Mouse (Mus musculus) C2C12 (cell line): Measurements from ENCODE around the gene Hist1h3a. TPM values are rescaled to one million over a fixed set of nuclear protein-coding genes. Genes with fewer than 3 reads are reported as not detected.

Source experiments
- H3K27me3 ChIP-seq: one replicate; pipeline ENCODE4 v1.6.1; 2011; ENCODE audit not compliant: control insufficient read depth, insufficient read depth, insufficient read length
- H3K36me3 ChIP-seq: one replicate; pipeline ENCODE4 v1.6.1; 2011; ENCODE audit not compliant: control insufficient read depth, insufficient read depth
- H3K4me3 ChIP-seq: one replicate; pipeline ENCODE4 v1.5.1; 2011; ENCODE audit warnings: mild to moderate bottlenecking, control low read depth; ENCODE audit not compliant: poor library complexity, insufficient read depth, severe bottlenecking
- H3K79me2 ChIP-seq: one replicate; pipeline ENCODE4 v1.6.1; 2011; ENCODE audit not compliant: control insufficient read depth, insufficient read depth
- H3K79me3 ChIP-seq: one replicate; pipeline ENCODE4 v1.6.1; 2011; ENCODE audit warnings: low read depth, control low read depth
- H3ac ChIP-seq: one replicate; pipeline ENCODE3; 2011; ENCODE audit warnings: low read depth; ENCODE audit not compliant: control insufficient read depth, insufficient read length
- CEBPB ChIP-seq: IDR thresholded peaks from one replicate; pipeline ENCODE4 v1.6.1; 2011; ENCODE audit warnings: low read depth, mild to moderate bottlenecking, control low read depth, moderate library complexity
- CTCF ChIP-seq: IDR thresholded peaks from one replicate; pipeline ENCODE4 v1.5.1; 2011; ENCODE audit not compliant: control insufficient read depth, insufficient read depth, insufficient read length
- FOSL1 ChIP-seq: IDR thresholded peaks from one replicate; pipeline ENCODE4 v1.8.0; 2011; ENCODE audit warnings: mild to moderate bottlenecking, low read length; ENCODE audit not compliant: poor library complexity, insufficient read depth, severe bottlenecking
- MAX ChIP-seq: IDR thresholded peaks from one replicate; pipeline ENCODE4 v1.6.1; 2011; ENCODE audit warnings: mild to moderate bottlenecking, control low read depth
- MYOD1 ChIP-seq: IDR thresholded peaks from one replicate; pipeline ENCODE4 v1.6.1; 2011; ENCODE audit warnings: low read depth; ENCODE audit not compliant: control insufficient read depth, insufficient read length
- MYOG ChIP-seq: IDR thresholded peaks from one replicate; pipeline ENCODE4 v1.6.1; 2011; ENCODE audit not compliant: control insufficient read depth, insufficient read length; ENCODE audit errors: extremely low read depth
- USF1 ChIP-seq: IDR thresholded peaks from one replicate; pipeline ENCODE4 v1.6.1; 2011; ENCODE audit warnings: low read depth, mild to moderate bottlenecking, control low read depth, moderate library complexity
- polyA plus RNA-seq: library from polyadenylated mRNA; unstranded; fragments of >200 nt; fragmentation: generic; extraction: Trizol; gene quantifications from one replicate; pipeline ENCODE4 v1.2.1, GENCODE M21; 2012; ENCODE audit warnings: missing spikeins

Gene Hist1h3a
- polyA plus RNA-seq, 1 experiment, result 2.4 TPM

- Histone ChIP-seq H3K36me3 (no peaks in the 10 kb centered on the region), H3ac (peak overlapping the region; percentile 52), H3K79me2 (no peaks in the 10 kb centered on the region), H3K27me3 (no peaks in the 10 kb centered on the region), H3K79me3 (peaks cover 1% of the 10 kb centered on the region), H3K4me3 (peak overlapping the region; percentile 29)
- TF ChIP-seq USF1, result no peak
- no peak for TF ChIP-seq CEBPB
- no peak for TF ChIP-seq MYOG
- no peak for TF ChIP-seq MAX
- TF ChIP-seq FOSL1, result no peak
- no peak for TF ChIP-seq CTCF
- no peak for TF ChIP-seq MYOD1
Observed at GRCm38 (mm10) chr13:23740256-23740840, 21.8 kb downstream of the Hist1h3a start.

GRCm38 (mm10) chr13:23739922-23740252 lies 22.3 kb downstream of the Hist1h3a start:
- peak overlapping the region; percentile 55 for H3ac ChIP-seq

GRCm38 (mm10) chr13:23739069-23739921 lies 22.9 kb downstream of the Hist1h3a start:
- Histone ChIP-seq H3K27me3 (no peaks in the 10 kb centered on the region), H3K4me3 (peak overlapping the region; percentile 38), H3ac (peak overlapping the region; percentile 55), H3K79me2 (no peaks in the 10 kb centered on the region), H3K36me3 (no peaks in the 10 kb centered on the region), H3K79me3 (peaks cover 1% of the 10 kb centered on the region)
- TF ChIP-seq MYOG, result no peak
- peak; percentile 8 for TF ChIP-seq MYOD1

More at GRCm38 (mm10) chr13:23739922-23740252, 22.3 kb downstream of the Hist1h3a start:
- H3K27me3 ChIP-seq, result no peaks in the 10 kb centered on the region
- H3K79me3 ChIP-seq, result peaks cover 1% of the 10 kb centered on the region
- TF ChIP-seq MYOD1 (no peak), CTCF (no peak), MYOG (no peak), MAX (no peak)
- H3K79me2 ChIP-seq, result no peaks in the 10 kb centered on the region
- H3K4me3 ChIP-seq, result peak overlapping the region; percentile 29
- no peaks in the 10 kb centered on the region for H3K36me3 ChIP-seq

- Histone ChIP-seq H3K27me3 (no peaks in the 10 kb centered on the region), H3K79me2 (no peaks in the 10 kb centered on the region), H3K79me3 (peaks cover 1% of the 10 kb centered on the region), H3ac (peak within 1 kb of the TSS; percentile 49), H3K4me3 (peak within 1 kb of the TSS; percentile 38), H3K36me3 (no peaks in the 10 kb centered on the region)
- TF ChIP-seq CEBPB (no peak), MYOD1 (no peak), MYOG (no peak), USF1 (no peak), FOSL1 (no peak), MAX (no peak), CTCF (no peak)
Observed at GRCm38 (mm10) chr13:23738677-23739068, 23.5 kb downstream of the Hist1h3a start, which contains the start of gene Hist1h1c. Hist1h1c (plus strand) TSS chr13:23738808.

GRCm38 (mm10) chr13:23738041-23738440 lies 24.1 kb downstream of the Hist1h3a start:
- Histone ChIP-seq H3K79me2 (no peaks in the 10 kb centered on the region), H3K36me3 (no peaks in the 10 kb centered on the region), H3ac (no peak overlapping the region), H3K4me3 (no peak overlapping the region), H3K79me3 (peaks cover 1% of the 10 kb centered on the region), H3K27me3 (no peaks in the 10 kb centered on the region)
- TF ChIP-seq MYOD1, result no peak
- TF ChIP-seq MYOG, result no peak
- TF ChIP-seq USF1, result no peak
- TF ChIP-seq FOSL1, result no peak
- no peak for TF ChIP-seq CTCF
- no peak for TF ChIP-seq CEBPB
- TF ChIP-seq MAX, result no peak

GRCm38 (mm10) chr13:23737091-23737490 lies 25.1 kb downstream of the Hist1h3a start:
- TF ChIP-seq USF1 (no peak), MYOG (no peak), FOSL1 (no peak), MYOD1 (no peak), MAX (no peak), CEBPB (no peak), CTCF (no peak)
- Histone ChIP-seq H3ac (no peak overlapping the region), H3K79me2 (no peaks in the 10 kb centered on the region), H3K79me3 (peaks cover 1% of the 10 kb centered on the region), H3K4me3 (no peak overlapping the region), H3K27me3 (no peaks in the 10 kb centered on the region), H3K36me3 (no peaks in the 10 kb centered on the region)
